Mouse (Mus musculus): ENCODE data around the gene Snx29. TPM values are rescaled to one million over a fixed set of nuclear protein-coding genes. Genes with fewer than 3 reads are reported as not detected.

Snx29 gene
- polyA plus RNA-seq, 1 experiment from 2014 or later, result 15.3 TPM

DNA sequence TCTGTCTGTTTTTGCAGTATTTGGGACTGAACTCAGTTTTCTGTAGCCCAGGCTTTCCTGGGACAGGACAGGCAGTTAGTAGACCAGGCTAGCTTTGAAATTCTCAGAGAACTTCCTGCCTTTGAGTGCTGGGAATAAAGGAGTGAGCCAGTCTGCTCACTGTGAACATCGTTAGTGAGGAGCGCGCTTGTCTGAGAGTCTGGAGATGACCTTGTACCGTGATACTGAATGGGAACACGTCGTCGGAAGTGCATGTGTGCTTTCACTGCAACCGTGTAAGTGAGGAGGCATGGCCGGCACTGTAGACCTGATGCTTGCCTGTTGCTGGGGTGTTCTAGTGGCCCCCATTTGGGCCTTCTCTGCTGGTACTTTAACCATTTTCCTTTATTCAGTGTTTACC, 83.9 kb downstream of the Snx29 start:
- Histone ChIP-seq H3K36me3 (ENCODE audit: control insufficient read depth, insufficient read depth, low read length) (no peaks in the 10 kb centered on the region), H3K27ac (ENCODE audit: low read depth, low read length) (no peak overlapping the region), H3K9me3 (ENCODE audit: control insufficient read depth, low read length) (no peaks in the 10 kb centered on the region), H3K4me2 (replicated peaks; ENCODE audit: low read depth, low read length) (no peak overlapping the region), H3K9ac (ENCODE audit: low read depth, low read length) (no peak overlapping the region), H3K4me1 (replicated peaks; ENCODE audit: control insufficient read depth, insufficient read depth, low read length) (no peaks in the 10 kb centered on the region), H3K27me3 (ENCODE audit: control insufficient read depth, insufficient read depth, low read length) (no peaks in the 10 kb centered on the region), H3K4me3 (ENCODE audit: low read depth, low read length) (no peak overlapping the region)
- 92% methylated on average over 9 of the region's 9 CpGs for WGBS
- no peak for ATAC-seq (ENCODE audit: low FRiP score)
- no peak for DNase-seq (ENCODE audit: low spot score)

DNA sequence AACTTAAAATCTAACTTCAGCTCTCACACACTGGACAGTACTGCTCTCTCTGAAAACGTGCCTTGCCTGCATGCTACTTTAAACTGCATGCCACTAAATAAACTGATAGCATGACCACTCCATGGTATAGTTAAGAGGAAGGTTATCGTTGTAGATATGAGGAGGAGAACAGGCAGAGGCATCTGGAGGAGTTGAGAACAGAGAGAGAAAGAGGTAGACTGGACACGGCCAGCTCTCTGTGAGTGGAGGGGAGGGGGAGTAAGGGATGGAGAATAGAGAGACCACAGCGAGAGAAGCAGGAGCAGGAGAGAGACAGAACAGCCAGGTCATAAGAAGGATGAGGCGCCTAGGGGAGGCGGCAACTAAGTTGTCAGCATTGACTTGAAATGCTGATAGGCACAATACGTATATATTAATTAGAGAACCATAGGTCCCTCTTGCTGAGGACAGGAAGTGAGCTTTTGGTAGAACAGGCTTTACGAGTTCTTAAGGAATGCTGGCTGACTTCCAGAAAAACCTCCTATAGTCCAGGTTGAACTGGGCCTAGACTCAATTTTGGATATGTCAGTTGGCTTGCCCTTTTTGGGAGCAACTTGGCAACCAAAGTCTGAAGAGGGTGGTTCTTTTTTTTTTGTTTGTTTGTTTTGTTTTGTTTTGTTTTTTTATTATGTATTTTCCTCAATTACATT, 85.4 kb downstream of the Snx29 start:
- Histone ChIP-seq H3K9ac (ENCODE audit: low read depth, low read length) (no peak overlapping the region), H3K27me3 (ENCODE audit: control insufficient read depth, insufficient read depth, low read length) (no peaks in the 10 kb centered on the region), H3K4me3 (ENCODE audit: low read depth, low read length) (no peak overlapping the region), H3K4me1 (replicated peaks; ENCODE audit: control insufficient read depth, insufficient read depth, low read length) (no peaks in the 10 kb centered on the region), H3K27ac (ENCODE audit: low read depth, low read length) (no peak overlapping the region), H3K4me2 (replicated peaks; ENCODE audit: low read depth, low read length) (no peak overlapping the region), H3K9me3 (ENCODE audit: control insufficient read depth, low read length) (no peaks in the 10 kb centered on the region), H3K36me3 (ENCODE audit: control insufficient read depth, insufficient read depth, low read length) (no peaks in the 10 kb centered on the region)
- no peak for DNase-seq (ENCODE audit: low spot score)
- 87% methylated on average over 8 of the region's 8 CpGs for WGBS
- ATAC-seq (ENCODE audit: low FRiP score), result no peak

DNA sequence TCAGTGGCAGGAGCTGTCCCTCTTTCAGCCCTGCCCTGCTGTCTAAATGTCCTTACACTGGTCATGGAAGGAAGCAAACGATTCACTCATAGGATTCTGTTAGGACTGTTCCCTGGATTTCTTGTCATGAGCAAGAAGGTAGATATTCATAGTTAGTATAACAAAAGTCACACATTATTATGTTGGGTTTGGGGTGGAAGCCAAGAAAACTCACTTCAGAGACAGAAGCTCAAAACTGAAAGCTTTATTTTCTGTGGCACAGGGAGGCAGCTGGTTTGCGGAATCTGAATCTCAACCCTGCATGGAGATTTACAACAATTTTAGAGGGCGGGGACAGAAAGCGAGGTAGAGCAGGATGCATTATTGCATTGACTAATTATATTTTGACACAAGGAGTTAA, 86.0 kb downstream of the Snx29 start:
- no peaks in the 10 kb centered on the region for H3K36me3 ChIP-seq (ENCODE audit: control insufficient read depth, insufficient read depth, low read length)
- whole genome bisulfite sequencing, result 91% methylated on average over 4 of the region's 4 CpGs
- ATAC-seq (ENCODE audit: low FRiP score) (no peak), DNase-seq (ENCODE audit: low spot score) (no peak)
- H3K9me3 ChIP-seq (ENCODE audit: control insufficient read depth, low read length), result no peaks in the 10 kb centered on the region
- no peak overlapping the region for H3K4me2 ChIP-seq (replicated peaks; ENCODE audit: low read depth, low read length)
- H3K9ac ChIP-seq (ENCODE audit: low read depth, low read length), result no peak overlapping the region
- no peaks in the 10 kb centered on the region for H3K27me3 ChIP-seq (ENCODE audit: control insufficient read depth, insufficient read depth, low read length)
- H3K4me3 ChIP-seq (ENCODE audit: low read depth, low read length), result no peak overlapping the region
- H3K4me1 ChIP-seq (replicated peaks; ENCODE audit: control insufficient read depth, insufficient read depth, low read length), result no peaks in the 10 kb centered on the region
- no peak overlapping the region for H3K27ac ChIP-seq (ENCODE audit: low read depth, low read length)

- no peak overlapping the region for H3K4me2 ChIP-seq (replicated peaks; ENCODE audit: low read depth, low read length)
- DNase-seq (ENCODE audit: low spot score) (no peak), ATAC-seq (ENCODE audit: low FRiP score) (no peak)
- no peaks in the 10 kb centered on the region for H3K27me3 ChIP-seq (ENCODE audit: control insufficient read depth, insufficient read depth, low read length)
- no peaks in the 10 kb centered on the region for H3K4me1 ChIP-seq (replicated peaks; ENCODE audit: control insufficient read depth, insufficient read depth, low read length)
- H3K9me3 ChIP-seq (ENCODE audit: control insufficient read depth, low read length), result no peaks in the 10 kb centered on the region
- WGBS, result 77% methylated on average over 2 of the region's 2 CpGs
- no peak overlapping the region for H3K4me3 ChIP-seq (ENCODE audit: low read depth, low read length)
- no peak overlapping the region for H3K9ac ChIP-seq (ENCODE audit: low read depth, low read length)
- H3K36me3 ChIP-seq (ENCODE audit: control insufficient read depth, insufficient read depth, low read length), result no peaks in the 10 kb centered on the region
- H3K27ac ChIP-seq (ENCODE audit: low read depth, low read length), result no peak overlapping the region
Observed at GRCm38 (mm10) chr16:11414631-11415030, 91.9 kb downstream of the Snx29 start.

DNA sequence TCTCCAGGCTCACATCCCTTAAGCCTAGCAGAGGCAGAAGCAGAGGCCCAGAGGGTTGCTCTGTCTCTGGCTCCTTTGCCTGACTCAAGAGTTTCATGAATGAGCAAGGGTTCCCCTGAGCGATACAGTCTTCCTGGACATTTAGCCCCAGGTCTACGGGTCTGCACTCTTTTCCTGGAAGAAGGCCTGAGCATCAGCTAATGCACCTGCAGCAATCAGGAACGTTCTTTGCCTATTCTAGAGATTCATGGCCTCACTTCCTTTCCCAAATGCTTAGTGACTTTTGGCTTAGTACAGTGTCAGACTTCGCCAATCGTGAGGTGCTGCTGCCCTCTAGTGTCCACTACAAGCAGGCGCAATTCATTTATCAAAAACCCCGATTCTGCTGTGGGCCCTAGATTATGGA, 95.5 kb downstream of the Snx29 start:
- ATAC-seq (ENCODE audit: low FRiP score), result peak; percentile 40; the same call in 1 of the 2 replicates
- H3K4me2 ChIP-seq (replicated peaks; ENCODE audit: low read depth, low read length), result no peak overlapping the region
- H3K27me3 ChIP-seq (ENCODE audit: control insufficient read depth, insufficient read depth, low read length), result no peaks in the 10 kb centered on the region
- H3K9ac ChIP-seq (ENCODE audit: low read depth, low read length), result no peak overlapping the region
- H3K27ac ChIP-seq (ENCODE audit: low read depth, low read length), result no peak overlapping the region
- H3K36me3 ChIP-seq (ENCODE audit: control insufficient read depth, insufficient read depth, low read length), result no peaks in the 10 kb centered on the region
- peak; percentile 75 for DNase-seq (ENCODE audit: low spot score)
- H3K9me3 ChIP-seq (ENCODE audit: control insufficient read depth, low read length), result no peaks in the 10 kb centered on the region
- H3K4me3 ChIP-seq (ENCODE audit: low read depth, low read length), result no peak overlapping the region
- H3K4me1 ChIP-seq (replicated peaks; ENCODE audit: control insufficient read depth, insufficient read depth, low read length), result no peaks in the 10 kb centered on the region
- 19% methylated on average over 7 of the region's 7 CpGs for WGBS

DNA sequence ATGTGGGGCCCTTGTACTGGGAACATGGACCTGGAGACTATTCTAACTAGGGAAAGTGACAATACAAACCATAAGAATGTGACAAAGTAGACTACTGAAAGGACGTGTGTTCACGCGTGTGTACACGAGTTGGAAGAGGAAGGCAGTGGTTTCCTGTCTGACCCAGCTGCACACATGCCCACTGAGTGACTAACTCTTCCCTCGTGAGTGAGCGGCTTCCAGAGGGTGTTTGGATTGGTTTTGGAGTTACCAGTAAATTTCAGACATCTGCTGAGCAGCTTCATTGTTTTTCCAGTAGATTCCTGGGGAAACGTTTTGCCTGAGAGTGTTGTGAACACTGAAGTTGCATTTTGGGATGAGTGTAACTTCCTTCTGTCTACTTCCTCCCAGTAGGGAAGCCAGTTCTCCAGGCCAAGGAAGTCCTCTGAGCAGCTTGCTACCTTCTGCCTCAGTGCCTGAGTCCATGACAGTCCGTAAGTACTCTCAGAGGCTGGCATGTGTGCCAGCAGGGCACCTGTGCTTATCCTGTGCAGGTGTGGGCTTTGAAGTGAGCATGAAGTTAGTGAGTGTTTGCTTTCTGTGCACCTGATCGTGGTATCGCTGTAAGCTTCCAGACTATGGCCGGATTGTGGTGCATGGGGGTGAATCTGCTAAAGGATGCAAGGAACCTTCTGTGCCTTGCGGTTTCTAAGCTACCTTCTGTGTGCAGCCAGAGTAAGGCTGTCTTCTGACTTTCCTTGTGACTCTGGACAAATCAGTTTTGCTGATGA, 97.8 kb downstream of the Snx29 start:
- ATAC-seq (ENCODE audit: low FRiP score) (no peak), DNase-seq (ENCODE audit: low spot score) (no peak)
- Histone ChIP-seq H3K27ac (ENCODE audit: low read depth, low read length) (no peak overlapping the region), H3K4me2 (replicated peaks; ENCODE audit: low read depth, low read length) (no peak overlapping the region), H3K9ac (ENCODE audit: low read depth, low read length) (no peak overlapping the region), H3K27me3 (ENCODE audit: control insufficient read depth, insufficient read depth, low read length) (no peaks in the 10 kb centered on the region), H3K9me3 (ENCODE audit: control insufficient read depth, low read length) (no peaks in the 10 kb centered on the region), H3K4me1 (replicated peaks; ENCODE audit: control insufficient read depth, insufficient read depth, low read length) (no peaks in the 10 kb centered on the region), H3K36me3 (ENCODE audit: control insufficient read depth, insufficient read depth, low read length) (no peaks in the 10 kb centered on the region), H3K4me3 (ENCODE audit: low read depth, low read length) (no peak overlapping the region)
- WGBS, result 88% methylated on average over 12 of the region's 12 CpGs

DNA sequence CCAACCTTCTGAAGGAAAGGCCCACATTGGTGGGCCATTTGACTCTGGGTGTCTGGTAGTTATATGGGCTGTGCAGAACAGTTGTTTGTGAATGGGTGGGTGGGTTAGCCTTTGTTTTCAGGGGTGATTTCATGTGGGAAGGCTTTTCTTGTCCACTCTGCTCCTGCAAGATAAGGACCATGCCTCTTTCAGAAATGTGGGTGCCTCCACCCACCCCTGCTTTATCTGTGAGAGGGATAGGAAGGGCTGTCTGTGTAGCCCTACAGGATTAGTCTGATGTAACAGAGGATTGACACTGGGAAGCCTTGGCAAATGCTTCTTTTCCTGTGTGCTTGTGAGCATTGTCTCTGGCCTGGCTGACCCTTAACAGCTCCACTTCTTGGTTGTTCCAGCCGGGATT, 99.5 kb downstream of the Snx29 start:
- no peak overlapping the region for H3K27ac ChIP-seq (ENCODE audit: low read depth, low read length)
- H3K4me2 ChIP-seq (replicated peaks; ENCODE audit: low read depth, low read length), result no peak overlapping the region
- no peaks in the 10 kb centered on the region for H3K9me3 ChIP-seq (ENCODE audit: control insufficient read depth, low read length)
- ATAC-seq (ENCODE audit: low FRiP score), result no peak
- no peaks in the 10 kb centered on the region for H3K27me3 ChIP-seq (ENCODE audit: control insufficient read depth, insufficient read depth, low read length)
- H3K9ac ChIP-seq (ENCODE audit: low read depth, low read length), result no peak overlapping the region
- H3K36me3 ChIP-seq (ENCODE audit: control insufficient read depth, insufficient read depth, low read length), result no peaks in the 10 kb centered on the region
- H3K4me1 ChIP-seq (replicated peaks; ENCODE audit: control insufficient read depth, insufficient read depth, low read length), result no peaks in the 10 kb centered on the region
- WGBS, result 89% methylated on average over 1 of the region's 1 CpGs
- no peak for DNase-seq (ENCODE audit: low spot score)
- no peak overlapping the region for H3K4me3 ChIP-seq (ENCODE audit: low read depth, low read length)

GRCm38 (mm10) chr16:11422889-11423610, 100.3 kb downstream of the Snx29 start:
- Histone ChIP-seq H3K9ac (ENCODE audit: low read depth, low read length) (no peak overlapping the region), H3K36me3 (ENCODE audit: control insufficient read depth, insufficient read depth, low read length) (no peaks in the 10 kb centered on the region), H3K9me3 (ENCODE audit: control insufficient read depth, low read length) (no peaks in the 10 kb centered on the region), H3K4me1 (replicated peaks; ENCODE audit: control insufficient read depth, insufficient read depth, low read length) (no peaks in the 10 kb centered on the region), H3K4me2 (replicated peaks; ENCODE audit: low read depth, low read length) (no peak overlapping the region), H3K27ac (ENCODE audit: low read depth, low read length) (no peak overlapping the region), H3K4me3 (ENCODE audit: low read depth, low read length) (no peak overlapping the region), H3K27me3 (ENCODE audit: control insufficient read depth, insufficient read depth, low read length) (no peaks in the 10 kb centered on the region)
- DNase-seq (ENCODE audit: low spot score), result no peak
- WGBS, result 95% methylated on average over 2 of the region's 2 CpGs
- no peak for ATAC-seq (ENCODE audit: low FRiP score)

Data from hindbrain, embryonic 11.5 days (tissue).